10 mouse cellular contexts compared by ENCODE assay signal in the genomic region with DNA sequence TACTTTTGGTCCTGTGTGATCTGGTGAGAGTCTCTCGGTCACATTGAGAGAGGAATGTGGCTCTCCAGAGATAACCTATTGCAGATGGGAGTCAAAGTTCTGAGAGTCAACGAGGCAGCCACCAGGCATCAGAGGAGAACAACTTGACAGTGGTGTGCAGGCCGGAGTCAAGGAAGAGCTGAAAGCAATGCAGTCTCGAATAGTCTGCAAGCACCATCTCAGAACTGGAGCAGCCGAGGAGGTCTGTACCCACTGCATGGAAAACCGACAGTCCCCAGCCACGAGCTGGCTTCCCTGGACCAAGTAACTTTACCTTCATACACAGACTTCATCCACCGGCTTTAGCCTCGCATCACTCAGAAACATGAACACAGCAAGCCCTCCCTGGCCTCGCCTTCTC. TPM values are rescaled to one million over a fixed set of nuclear protein-coding genes. Genes with fewer than 3 reads are reported as not detected.
DNase-seq lines count a peak whose midpoint lies in the region; ATAC-seq and TF ChIP-seq lines count a peak whose summit lies in the region.
"Had no signal": no experiment of that assay in that cellular context is flagged by ENCODE, and none has a peak within 500 bp of the region (broad histone marks: within the 10 kb centered on the region; RNA-seq: fewer than 3 reads in every experiment).

No protein-coding gene starts in this region.

- peak overlapping the region; percentile 76 for H3K4me2 ChIP-seq in heart, embryonic 12.5 days
- peak overlapping the region; percentile 75 for H3K4me2 ChIP-seq in hindbrain, embryonic 13.5 days
- H3K4me2 ChIP-seq in midbrain, embryonic 12.5 days (replicated peaks) = peak overlapping the region; percentile 72

- WGBS in heart, embryonic 12.5 days = 58% methylated on average over 10 of the region's 10 CpGs
- 82% methylated on average over 10 of the region's 10 CpGs for WGBS in bone marrow, adult 2 months
- 83% methylated on average over 10 of the region's 10 CpGs for WGBS in hindbrain, embryonic 13.5 days
- WGBS in midbrain, embryonic 12.5 days = 79% methylated on average over 10 of the region's 10 CpGs

- no peak for DNase-seq in heart, postnatal 14 days
- no peak for DNase-seq in urinary bladder, postnatal 25 days (ENCODE audit: low spot score)
- DNase-seq in left cerebral cortex, adult 9 months (ENCODE audit: low spot score in 2 of 2) = no peak
- no peak for DNase-seq in c-Kit-positive CD71-positive TER-119-positive erythroid progenitor cells, embryonic 14.5 days (ENCODE audit: low spot score)
- DNase-seq: kidney, postnatal 10 days had no signal

- H3K4me3 ChIP-seq in heart, embryonic 12.5 days = peak overlapping the region; percentile 81
- peak overlapping the region; percentile 36 for H3K4me3 ChIP-seq in bone marrow, adult 2 months (replicated peaks; ENCODE audit: control insufficient read depth, low read depth, low read length)
- H3K4me3 ChIP-seq in hindbrain, embryonic 13.5 days = peak overlapping the region; percentile 80
- H3K4me3 ChIP-seq in midbrain, embryonic 12.5 days = peak overlapping the region; percentile 82

- no peaks in the 10 kb centered on the region for H3K27me3 ChIP-seq in heart, embryonic 12.5 days (replicated peaks)
- H3K27me3 ChIP-seq in hindbrain, embryonic 13.5 days = no peaks in the 10 kb centered on the region
- no peaks in the 10 kb centered on the region for H3K27me3 ChIP-seq in midbrain, embryonic 12.5 days

- peak overlapping the region; percentile 83 for H3K9ac ChIP-seq in heart, embryonic 12.5 days
- peak overlapping the region; percentile 90 for H3K9ac ChIP-seq in hindbrain, embryonic 13.5 days
- peak overlapping the region; percentile 87 for H3K9ac ChIP-seq in midbrain, embryonic 12.5 days (replicated peaks)

- H3K4me1 ChIP-seq in heart, embryonic 12.5 days (replicated peaks) = peaks cover 25% of the 10 kb centered on the region
- no peaks in the 10 kb centered on the region; the same call in 1 of the 2 replicates for H3K4me1 ChIP-seq in bone marrow, adult 2 months (ENCODE audit: control insufficient read depth, insufficient read depth, low read length)
- H3K4me1 ChIP-seq in hindbrain, embryonic 13.5 days (replicated peaks) = peaks cover 25% of the 10 kb centered on the region
- H3K4me1 ChIP-seq in midbrain, embryonic 12.5 days = peaks cover 23% of the 10 kb centered on the region

- H3K36me3 ChIP-seq in heart, embryonic 12.5 days = peaks cover 44% of the 10 kb centered on the region
- H3K36me3 ChIP-seq in hindbrain, embryonic 13.5 days = peaks cover 41% of the 10 kb centered on the region
- H3K36me3 ChIP-seq in midbrain, embryonic 12.5 days = peaks cover 43% of the 10 kb centered on the region

- no peak overlapping the region for H3K27ac ChIP-seq in heart, embryonic 12.5 days (ENCODE audit: poor library complexity, severe bottlenecking)
- H3K27ac ChIP-seq in bone marrow, adult 2 months (ENCODE audit: control insufficient read depth, insufficient read depth, low read depth, low read length, poor library complexity) = no peak overlapping the region
- no peak overlapping the region for H3K27ac ChIP-seq in hindbrain, embryonic 13.5 days
- H3K27ac ChIP-seq in midbrain, embryonic 12.5 days (replicated peaks) = 0 out of 2 replicates have a peak overlapping the region, but pooled peaks have one; percentile 4

- intact Hi-C loops in heart, postnatal 14 days (cut with DNase I) = no loop called here

- TF ChIP-seq CTCF in bone marrow, adult 2 months (IDR thresholded peaks at IDR 0.05; ENCODE audit: control insufficient read depth, insufficient read depth, low read length) = no peak

- H3K9me3 ChIP-seq in heart, embryonic 12.5 days (replicated peaks) = no peaks in the 10 kb centered on the region
- no peaks in the 10 kb centered on the region for H3K9me3 ChIP-seq in hindbrain, embryonic 13.5 days
- H3K9me3 ChIP-seq in midbrain, embryonic 12.5 days = no peaks in the 10 kb centered on the region

- TF ChIP-seq POLR2A in bone marrow, adult 2 months (IDR thresholded peaks at IDR 0.05; ENCODE audit: borderline replicate concordance, control insufficient read depth, low read depth, low read length) = no peak

- no peak for ATAC-seq in heart, embryonic 12.5 days (ENCODE audit: insufficient number of reproducible peaks, low FRiP score)
- no peak for ATAC-seq in hindbrain, embryonic 13.5 days (ENCODE audit: low FRiP score)
- ATAC-seq in midbrain, embryonic 12.5 days (ENCODE audit: low FRiP score, low read depth) = no peak

RNA-seq across cellular contexts. Expression of gene Paxip1, which starts 1.9 kb away (rescaled TPM):
- 26.2 and 34.1 TPM in 2 replicates for polyA plus RNA-seq in heart, embryonic 12.5 days (2016; fragmentation: Nextera tagmentation; extraction: Ambion mirVana)
- 10 to 100 TPM; 17.4 to 18.8 TPM for total RNA-seq in heart, postnatal 14 days (2021)
- 41.8 and 47.0 TPM in 2 replicates for polyA plus RNA-seq in bone marrow, adult 2 months (2011; ENCODE audit: insufficient read depth, insufficient read length, low replicate concordance, missing spikeins)
- polyA plus RNA-seq in hindbrain, embryonic 13.5 days (2015; fragmentation: Nextera tagmentation; extraction: Ambion mirVana) = 25.7 and 26.2 TPM in 2 replicates
- 42.2 and 51.2 TPM in 2 replicates for polyA plus RNA-seq in midbrain, embryonic 12.5 days (2016; fragmentation: Nextera tagmentation; extraction: Ambion mirVana)

RNA-seq across cellular contexts. Expression of gene Htr5a, which starts 52.4 kb away (rescaled TPM):
- polyA plus RNA-seq in heart, embryonic 12.5 days (2016; fragmentation: Nextera tagmentation; extraction: Ambion mirVana) = not detected in 2 replicates
- total RNA-seq in heart, postnatal 14 days (2021) = not detected
- polyA plus RNA-seq in bone marrow, adult 2 months (2011; ENCODE audit: insufficient read depth, insufficient read length, low replicate concordance, missing spikeins) = not detected in 2 replicates
- polyA plus RNA-seq in hindbrain, embryonic 13.5 days (2015; fragmentation: Nextera tagmentation; extraction: Ambion mirVana) = 0.62 and 0.83 TPM in 2 replicates
- 0.16 and 0.17 TPM in 2 replicates for polyA plus RNA-seq in midbrain, embryonic 12.5 days (2016; fragmentation: Nextera tagmentation; extraction: Ambion mirVana)
- polyA plus RNA-seq: small intestine, adult 2 months had no signal
